Mouse (Mus musculus): ENCODE measurements around the gene Thy1.
A peak's percentile ranks its signal among the peaks of the same experiment; 100 is the strongest.

The Thy1 gene

DNA sequence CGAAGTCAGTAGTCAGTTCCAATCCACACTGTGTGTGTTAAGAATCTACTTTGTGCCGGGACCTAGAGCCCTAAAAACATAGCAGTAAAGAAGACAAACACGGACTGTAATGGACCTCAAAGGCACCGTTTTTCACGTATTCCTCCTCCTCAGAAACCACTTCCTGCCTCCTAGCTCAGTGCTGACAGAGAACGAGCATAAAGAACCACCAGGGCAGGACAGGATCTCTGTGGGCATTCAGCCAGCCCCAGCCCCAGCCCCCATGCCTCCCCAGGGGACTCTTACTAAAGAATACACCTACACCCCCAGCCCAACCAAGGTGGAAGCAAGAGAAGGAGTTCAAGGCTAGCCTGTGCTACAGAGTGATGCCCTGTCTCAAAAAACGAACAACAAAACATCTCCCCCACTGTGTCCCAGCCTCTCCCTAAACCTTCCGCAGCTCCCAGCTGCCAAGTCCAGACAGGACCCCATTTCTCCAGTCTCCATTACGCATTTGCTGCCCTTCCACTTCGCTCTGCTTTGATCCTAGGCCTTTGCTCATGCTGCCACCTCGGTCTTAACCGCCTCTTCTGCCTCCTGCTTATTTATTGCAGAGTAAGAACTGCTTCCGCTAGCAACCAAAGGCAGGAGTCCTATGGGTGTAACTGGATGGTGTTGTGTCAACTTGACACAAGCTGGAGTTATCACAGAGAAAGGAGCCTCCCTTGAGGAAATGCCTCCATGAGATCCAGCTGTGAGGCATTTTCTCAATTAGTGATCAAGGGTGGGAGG lies 9.0 kb upstream of the Thy1 start:
- peak; percentile 85 for DNase-seq (ENCODE audit: low read depth, low spot score)

DNA sequence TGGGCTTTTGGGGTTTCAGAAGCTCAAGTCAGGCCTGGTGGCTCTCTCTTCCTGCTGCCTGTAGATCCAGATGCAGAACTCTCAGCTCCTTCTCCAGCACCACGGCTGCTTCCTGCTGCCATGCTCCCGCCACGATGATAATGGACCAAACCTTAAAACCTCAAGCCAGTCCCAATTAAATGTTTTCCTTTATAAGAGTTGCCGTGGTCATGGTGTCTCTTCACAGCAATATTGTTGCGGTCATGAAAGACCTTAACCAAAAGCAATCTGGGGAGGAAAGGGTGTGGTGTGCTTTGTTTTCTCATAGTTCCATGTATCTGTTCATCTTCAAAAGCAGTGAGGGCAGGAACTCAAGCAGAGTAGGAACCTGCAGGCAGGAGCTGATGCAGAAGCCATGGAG lies 6.1 kb upstream of the Thy1 start:
- no peak for DNase-seq (ENCODE audit: low read depth, low spot score)

DNA sequence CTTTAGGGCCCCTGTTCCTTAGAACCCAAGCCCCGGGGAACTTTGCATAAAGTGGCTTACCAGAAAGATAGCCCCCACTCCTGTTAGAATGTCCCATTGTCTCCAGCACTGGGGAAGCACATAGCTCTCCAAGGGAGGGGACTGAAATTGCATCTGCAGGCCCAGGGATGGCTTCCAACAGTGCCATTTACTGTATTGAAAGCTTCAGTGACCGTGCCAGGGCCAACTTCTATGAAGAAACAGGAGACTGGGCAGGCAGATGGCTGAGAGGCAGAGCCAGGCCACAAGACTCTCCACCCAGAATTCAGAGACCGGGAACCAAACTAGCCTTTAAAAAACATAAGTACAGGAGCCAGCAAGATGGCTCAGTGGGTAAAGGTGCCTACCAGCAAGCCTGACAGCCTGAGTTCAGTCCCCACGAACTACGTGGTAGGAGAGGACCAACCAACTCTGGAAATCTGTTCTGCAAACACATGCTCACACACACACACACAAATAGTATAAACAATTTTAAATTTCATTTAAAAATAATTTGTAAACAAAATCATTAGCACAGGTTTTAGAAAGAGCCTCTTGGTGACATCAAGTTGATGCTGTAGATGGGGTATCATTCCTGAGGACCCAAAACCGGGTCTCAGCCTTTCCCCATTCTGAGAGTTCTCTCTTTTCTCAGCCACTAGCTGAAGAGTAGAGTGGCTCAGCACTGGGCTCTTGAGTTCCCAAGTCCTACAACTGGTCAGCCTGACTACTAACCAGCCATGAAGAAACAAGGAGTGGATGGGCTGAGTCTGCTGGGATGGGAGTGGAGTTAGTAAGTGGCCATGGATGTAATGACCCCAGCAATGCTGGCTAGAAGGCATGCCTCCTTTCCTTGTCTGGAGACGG lies 1.4 kb upstream of the Thy1 start:
- DNase-seq (ENCODE audit: low read depth, low spot score): no peak

DNA sequence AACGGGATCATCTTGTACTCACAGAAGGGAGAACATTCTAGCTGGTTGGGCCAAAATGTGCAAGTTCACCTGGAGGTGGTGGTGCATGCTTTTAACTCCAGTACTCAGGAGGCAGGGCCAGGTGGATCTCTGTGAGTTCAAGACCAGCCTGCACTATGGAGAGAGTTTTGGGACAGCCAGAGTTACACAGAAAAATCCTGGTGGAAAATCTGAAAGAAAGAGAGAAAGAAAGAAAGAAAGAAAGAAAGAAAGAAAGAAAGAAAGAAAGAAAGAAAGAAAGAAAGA lies 846 bp upstream of the Thy1 start:
- no peak for DNase-seq (ENCODE audit: low read depth, low spot score)

DNA sequence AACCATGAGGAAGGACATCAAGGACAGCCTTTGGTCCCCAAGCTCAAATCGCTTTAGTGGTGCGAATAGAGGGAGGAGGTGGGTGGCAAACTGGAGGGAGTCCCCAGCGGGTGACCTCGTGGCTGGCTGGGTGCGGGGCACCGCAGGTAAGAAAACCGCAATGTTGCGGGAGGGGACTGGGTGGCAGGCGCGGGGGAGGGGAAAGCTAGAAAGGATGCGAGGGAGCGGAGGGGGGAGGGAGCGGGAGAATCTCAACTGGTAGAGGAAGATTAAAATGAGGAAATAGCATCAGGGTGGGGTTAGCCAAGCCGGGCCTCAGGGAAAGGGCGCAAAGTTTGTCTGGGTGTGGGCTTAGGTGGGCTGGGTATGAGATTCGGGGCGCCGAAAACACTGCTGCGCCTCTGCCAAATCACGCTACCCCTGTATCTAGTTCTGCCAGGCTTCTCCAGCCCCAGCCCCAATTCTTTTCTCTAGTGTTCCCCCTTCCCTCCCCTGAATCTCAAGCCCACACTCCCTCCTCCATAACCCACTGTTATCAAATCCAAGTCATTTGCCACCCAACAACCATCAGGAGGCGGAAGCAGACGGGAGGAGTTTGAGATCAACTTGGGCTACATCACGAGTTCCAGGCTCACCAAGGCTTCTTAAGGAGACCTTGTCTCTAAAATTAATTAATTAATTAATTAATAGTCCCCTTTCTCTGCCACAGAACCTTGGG lies 683 bp downstream of the Thy1 start:
- peak; percentile 63 for DNase-seq (ENCODE audit: low read depth, low spot score)

DNA sequence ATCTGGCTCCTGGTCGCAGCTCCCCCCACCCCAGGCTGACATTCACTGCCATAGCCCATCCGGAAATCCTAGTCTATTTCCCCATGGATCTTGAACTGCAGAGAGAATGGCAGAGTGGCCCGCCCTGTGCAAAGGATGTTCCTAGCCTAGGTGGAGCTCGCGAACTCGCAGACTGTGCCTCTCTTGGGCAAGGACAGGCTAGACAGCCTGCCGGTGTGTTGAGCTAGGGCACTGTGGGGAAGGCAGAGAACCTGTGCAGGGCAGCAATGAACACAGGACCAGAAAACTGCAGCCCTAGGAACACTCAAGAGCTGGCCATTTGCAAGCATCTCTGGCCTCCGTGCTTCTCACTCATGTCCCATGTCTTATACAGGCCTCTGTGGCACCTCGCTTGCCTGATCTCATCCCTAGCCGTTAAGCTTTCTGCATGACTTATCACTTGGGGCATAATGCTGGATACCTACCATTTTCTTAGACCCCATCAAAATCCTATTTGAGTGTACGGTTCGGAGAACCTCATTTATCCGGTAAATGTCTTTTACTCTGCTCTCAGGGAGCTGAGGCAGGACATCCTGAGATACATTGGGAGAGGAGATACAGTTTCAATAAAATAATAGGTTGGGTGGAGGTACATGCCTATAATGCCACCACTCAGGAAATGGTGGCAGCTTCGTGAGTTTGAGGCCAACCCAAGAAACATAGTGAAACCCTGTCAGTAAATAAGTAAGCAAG lies 1.4 kb downstream of the Thy1 start:
- DNase-seq (ENCODE audit: low read depth, low spot score): peak; percentile 69

DNA sequence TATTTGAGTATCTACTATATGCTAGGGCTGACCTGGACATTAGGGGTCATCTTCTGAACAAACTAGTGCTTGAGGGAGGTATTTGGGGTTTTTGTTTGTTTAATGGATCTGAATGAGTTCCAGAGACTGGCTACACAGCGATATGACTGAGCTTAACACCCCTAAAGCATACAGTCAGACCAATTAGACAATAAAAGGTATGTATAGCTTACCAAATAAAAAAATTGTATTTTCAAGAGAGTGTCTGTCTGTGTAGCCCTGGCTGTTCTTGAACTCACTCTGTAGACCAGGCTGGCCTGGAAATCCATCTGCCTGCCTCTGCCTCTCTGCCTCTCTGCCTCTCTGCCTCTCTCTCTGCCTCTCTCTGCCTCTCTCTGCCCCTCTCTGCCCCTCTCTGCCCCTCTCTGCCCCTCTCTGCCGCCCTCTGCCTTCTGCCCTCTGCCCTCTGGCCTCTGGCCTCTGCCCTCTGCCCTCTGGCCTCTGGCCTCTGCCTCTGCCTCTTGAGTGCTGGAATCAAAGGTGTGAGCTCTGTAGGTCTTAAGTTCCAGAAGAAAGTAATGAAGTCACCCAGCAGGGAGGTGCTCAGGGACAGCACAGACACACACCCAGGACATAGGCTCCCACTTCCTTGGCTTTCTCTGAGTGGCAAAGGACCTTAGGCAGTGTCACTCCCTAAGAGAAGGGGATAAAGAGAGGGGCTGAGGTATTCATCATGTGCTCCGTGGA lies 2.1 kb downstream of the Thy1 start:
- DNase-seq (ENCODE audit: low read depth, low spot score): no peak

DNA sequence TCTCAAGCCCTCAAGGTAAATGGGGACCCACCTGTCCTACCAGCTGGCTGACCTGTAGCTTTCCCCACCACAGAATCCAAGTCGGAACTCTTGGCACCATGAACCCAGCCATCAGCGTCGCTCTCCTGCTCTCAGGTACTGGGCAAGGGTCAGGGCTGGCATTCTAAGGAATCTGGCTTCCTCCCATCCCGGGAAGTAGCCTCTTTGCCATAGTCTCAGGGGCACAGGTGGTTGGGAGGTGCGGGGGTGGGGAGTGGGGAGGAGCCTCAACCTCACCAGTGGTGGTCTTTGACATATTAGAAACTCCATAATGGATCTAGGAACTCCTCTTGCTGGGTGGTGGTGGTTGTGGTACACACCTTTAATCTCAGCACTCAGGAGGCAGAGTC lies 2.7 kb downstream of the Thy1 start:
- DNase-seq (ENCODE audit: low read depth, low spot score): no peak

DNA sequence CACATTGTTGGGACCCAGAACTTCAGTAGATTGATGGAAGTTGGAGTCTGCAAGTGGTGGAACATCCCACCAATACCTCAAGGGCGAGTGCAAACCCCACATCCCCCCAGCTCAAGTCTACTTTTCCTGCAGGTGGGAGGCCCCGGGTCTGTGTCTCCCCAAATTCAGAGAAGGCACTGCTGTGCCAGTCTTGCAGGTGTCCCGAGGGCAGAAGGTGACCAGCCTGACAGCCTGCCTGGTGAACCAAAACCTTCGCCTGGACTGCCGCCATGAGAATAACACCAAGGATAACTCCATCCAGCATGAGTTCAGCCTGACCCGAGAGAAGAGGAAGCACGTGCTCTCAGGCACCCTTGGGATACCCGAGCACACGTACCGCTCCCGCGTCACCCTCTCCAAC lies 3.2 kb downstream of the Thy1 start:
- no peak for DNase-seq (ENCODE audit: low read depth, low spot score)

DNA sequence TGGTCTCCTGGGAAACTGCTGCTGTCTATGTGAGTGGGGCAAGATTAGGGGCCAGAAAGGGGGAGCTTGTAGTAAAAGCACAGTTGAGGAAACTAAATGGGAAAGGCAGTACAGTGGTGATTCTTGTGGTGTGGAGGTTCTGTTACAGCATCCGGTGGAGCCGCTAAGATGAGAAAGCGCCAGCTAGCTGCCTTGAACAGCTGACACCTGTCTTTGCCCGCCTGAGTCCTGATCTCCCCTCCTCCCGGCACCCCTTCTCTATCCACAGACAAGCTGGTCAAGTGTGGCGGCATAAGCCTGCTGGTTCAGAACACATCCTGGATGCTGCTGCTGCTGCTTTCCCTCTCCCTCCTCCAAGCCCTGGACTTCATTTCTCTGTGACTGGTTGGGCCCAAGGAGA lies 3.9 kb downstream of the Thy1 start:
- peak; percentile 67 for DNase-seq (ENCODE audit: low read depth, low spot score)

DNA sequence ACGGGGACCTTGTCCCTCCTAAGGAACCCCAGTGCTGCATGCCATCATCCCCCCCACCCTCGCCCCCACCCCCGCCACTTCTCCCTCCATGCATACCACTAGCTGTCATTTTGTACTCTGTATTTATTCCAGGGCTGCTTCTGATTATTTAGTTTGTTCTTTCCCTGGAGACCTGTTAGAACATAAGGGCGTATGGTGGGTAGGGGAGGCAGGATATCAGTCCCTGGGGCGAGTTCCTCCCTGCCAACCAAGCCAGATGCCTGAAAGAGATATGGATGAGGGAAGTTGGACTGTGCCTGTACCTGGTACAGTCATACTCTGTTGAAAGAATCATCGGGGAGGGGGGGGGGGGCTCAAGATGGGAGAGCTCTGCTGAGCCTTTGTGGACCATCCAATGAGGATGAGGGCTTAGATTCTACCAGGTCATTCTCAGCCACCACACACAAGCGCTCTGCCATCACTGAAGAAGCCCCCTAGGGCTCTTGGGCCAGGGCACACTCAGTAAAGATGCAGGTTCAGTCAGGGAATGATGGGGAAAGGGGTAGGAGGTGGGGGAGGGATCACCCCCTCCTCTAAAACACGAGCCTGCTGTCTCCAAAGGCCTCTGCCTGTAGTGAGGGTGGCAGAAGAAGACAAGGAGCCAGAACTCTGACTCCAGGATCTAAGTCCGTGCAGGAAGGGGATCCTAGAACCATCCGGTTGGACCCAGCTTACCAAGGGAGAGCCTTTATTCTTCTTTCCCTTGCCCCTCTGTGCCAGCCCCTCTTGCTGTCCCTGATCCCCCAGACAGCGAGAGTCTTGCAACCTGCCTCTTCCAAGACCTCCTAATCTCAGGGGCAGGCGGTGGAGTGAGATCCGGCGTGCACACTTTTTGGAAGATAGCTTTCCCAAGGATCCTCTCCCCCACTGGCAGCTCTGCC lies 4.6 kb downstream of the Thy1 start:
- no peak for DNase-seq (ENCODE audit: low read depth, low spot score)

DNA sequence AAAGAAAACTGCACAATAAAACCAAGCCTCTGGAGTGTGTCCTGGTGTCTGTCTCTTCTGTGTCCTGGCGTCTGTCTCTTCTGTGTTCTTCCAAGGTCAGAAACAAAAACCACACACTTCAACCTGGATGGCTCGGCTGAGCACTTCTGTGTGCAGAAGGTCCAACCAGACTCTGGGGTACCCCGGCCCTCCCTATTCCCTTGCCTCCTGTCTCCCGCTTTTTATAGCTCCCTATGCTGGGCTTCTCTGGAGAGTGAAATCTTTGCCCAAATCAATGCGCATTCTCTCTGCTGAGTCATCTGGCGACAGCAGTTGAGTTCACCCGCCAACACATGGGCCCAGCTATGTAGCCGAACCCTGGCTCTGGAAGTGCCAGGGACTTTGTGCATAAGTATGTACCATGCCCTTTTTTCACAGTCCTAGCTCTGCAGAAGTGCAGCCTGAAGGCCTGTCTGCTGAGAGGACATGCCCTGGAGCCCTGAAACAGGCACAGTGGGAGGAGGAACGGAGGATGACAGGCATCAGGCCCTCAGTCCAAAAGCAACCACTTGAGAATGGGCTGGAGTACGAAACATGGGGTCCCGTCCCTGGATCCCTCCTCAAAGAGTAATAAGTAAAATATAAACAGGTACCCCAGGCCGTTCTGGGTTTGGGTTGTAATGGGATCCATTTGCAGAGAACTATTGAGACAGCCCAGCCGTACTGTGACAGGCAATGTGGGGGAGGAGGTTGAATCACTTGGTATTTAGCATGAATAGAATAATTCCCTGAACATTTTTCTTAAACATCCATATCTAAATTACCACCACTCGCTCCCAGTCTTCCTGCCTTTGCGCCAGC lies 5.6 kb downstream of the Thy1 start:
- DNase-seq (ENCODE audit: low read depth, low spot score): no peak

DNA sequence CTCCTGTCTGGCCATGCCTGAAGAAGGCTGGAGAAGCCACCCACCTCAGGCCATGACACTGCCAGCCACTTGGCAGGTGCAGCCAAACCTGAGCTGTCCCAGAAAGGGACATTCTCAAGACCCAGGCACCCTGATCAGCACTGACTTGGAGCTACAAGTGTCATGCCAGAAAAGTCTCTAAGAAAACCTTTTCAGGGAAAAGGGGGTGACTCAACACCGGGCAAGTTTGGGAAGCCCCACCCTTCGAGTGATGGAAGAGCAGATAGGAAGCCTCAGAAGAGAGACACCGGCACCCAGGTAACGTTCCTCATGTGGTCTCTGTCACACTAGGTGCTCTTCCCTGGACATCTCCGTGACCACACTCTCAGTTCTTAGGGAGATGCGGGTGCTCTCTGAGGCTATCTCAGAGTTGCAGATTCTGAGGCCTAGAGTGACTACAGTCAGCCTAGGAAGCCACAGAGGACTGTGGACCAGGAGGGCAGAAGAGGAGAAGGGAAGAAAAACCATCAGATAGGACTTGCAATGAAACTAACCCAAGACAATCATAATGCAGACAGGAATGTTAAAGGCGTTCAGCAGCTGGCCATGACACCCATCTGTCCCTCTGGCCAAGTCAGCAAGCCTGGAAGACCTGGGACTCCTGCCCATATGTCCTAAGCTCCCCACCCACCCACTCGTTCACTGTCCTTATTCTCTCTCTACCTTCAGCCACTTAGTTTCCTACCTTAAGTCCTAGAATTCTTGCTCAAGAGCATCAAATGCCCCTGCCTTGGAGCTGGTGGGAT lies 6.4 kb downstream of the Thy1 start:
- DNase-seq (ENCODE audit: low read depth, low spot score): no peak

DNA sequence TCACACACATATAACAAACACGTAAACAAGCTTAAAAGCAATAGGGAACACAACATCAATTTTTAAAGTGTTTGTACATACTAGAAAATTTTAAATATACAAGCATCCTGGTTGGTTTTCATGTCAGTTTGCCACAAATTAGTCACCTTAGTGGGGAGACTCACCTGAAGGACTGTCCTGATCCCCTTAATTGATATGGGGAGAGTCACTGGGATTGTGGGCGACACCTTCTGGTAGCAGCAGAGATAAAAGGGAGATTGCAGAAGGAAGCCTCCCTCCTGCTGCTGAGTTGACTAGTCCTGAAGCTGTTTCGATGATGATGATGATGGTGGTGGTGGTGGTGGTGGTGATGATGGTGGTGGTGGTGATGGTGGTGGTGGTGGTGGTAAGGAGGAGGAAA lies 9.7 kb downstream of the Thy1 start:
- DNase-seq (ENCODE audit: low read depth, low spot score): peak; percentile 70

DNA sequence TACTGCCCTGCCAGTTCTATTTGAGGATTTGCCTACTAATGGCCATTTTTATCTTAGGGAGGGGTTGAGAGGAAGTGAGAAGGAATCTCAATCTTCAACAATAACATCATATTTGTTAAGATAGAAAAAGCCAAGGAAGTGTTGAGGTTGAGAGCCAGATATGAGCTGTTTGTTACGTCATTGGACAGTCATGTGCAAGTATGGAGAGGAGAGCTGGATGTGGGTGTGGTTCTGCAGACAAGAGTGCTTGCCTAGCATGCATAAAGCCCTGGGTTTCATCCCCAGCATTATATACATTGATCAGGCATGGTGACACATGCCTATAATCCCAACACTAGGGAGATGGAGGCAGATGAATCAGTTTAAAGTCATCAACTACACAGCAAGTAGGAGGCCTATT lies 10.8 kb downstream of the Thy1 start:
- no peak for DNase-seq (ENCODE audit: low read depth, low spot score)

DNA sequence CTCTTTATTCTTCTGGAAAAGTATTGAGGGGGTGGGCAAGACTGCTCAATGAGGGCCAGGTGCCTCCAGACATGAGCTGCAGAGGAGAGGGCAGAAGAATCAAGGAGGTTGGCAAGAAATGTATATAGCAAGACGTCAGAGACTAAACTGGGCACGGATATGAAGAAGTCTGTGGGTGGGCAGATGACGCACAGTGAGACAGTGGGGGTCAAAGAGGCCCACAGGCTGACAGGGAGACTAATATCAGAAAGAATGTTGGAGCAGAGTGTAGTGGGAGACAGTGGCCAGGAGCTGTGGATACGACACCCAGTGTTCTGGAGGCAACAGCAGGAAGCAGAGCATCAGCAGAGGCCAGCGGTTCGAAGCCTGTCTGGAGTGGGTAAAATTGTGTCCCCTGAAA lies 15.4 kb downstream of the Thy1 start:
- DNase-seq (ENCODE audit: low read depth, low spot score): no peak

DNA sequence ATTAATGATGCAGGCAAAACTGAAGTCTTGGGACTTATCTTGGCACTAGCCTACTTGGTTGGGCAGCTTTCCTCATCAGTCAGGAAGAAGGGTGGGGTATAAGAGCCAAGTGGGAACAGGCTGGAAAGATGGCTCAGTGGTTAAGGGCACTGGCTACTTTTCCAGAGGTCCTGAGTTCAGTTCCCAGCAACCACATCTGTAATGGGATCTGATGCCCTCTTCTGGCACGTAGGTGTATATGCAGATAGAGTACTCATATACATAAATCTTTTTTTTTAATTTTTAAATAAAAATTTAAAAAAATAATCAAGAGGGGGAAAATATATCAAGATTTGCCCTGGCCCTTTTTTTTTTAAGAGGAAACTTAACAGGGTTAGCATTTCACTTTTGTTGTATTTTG lies 22.0 kb downstream of the Thy1 start:
- DNase-seq (ENCODE audit: low read depth, low spot score): peak; percentile 44

DNA sequence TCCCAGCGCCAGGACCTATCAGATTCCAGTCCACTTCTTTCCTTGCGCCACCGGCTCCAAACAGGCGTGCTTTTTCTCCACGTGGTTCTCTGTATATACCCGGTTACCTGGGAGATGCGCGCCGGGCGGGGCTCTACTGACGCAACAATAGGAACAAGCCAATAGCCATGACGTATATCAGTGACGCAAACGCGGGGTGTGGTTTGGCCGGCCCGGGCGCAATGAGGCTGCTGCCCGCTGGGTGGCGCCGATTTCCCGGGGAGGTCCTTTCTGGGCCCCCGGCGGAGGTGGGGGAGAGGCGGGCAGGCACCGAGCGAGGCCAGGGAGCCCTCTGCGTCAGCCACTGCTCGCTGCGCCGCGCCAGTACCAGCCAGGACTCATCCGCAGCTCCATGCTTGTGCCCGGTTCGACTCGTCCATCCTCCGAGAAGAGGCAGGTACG lies 23.6 kb downstream of the Thy1 start, which contains the start of gene Usp2:
Gene Usp2, plus strand, starts transcription at position 237 of the 441 bp plus-strand sequence.
- peak; percentile 98 for DNase-seq (ENCODE audit: low read depth, low spot score)
